Mouse (Mus musculus): Measurements from ENCODE around the gene Dennd2d. TPM values are rescaled to one million over a fixed set of nuclear protein-coding genes. Genes with fewer than 3 reads are reported as not detected.

Dennd2d gene
- polyA plus RNA-seq, 1 experiment from 2014 or later = 0.80 TPM

DNA sequence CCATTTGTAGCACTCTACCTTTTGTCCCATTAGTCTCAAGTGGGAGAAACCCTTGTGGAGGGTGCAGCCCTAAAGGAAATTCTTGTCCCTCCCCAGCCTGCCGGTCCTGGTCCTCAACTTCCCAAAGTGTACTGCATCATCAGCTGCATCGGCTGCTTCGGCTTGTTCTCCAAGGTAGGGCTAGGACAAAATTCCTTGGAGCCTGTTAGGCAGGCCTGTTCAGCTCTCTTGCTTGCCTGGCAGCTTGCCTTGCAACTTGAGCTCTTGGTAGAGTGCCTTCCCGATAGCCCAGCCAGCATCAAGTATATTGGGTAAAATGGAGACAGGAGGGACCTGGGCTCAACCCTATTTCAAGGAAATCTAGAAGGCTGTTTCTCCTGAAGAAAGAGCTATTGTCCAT is 8.0 kb downstream of the Dennd2d start:
- H3K9me3 ChIP-seq (replicated peaks; ENCODE audit: control insufficient read depth, low read length) = no peaks in the 10 kb centered on the region
- 81% methylated on average over 4 of the region's 4 CpGs for WGBS
- no peak for ATAC-seq (replicated peaks; ENCODE audit: insufficient number of reproducible peaks, low FRiP score, low TSS enrichment, low read depth)

DNA sequence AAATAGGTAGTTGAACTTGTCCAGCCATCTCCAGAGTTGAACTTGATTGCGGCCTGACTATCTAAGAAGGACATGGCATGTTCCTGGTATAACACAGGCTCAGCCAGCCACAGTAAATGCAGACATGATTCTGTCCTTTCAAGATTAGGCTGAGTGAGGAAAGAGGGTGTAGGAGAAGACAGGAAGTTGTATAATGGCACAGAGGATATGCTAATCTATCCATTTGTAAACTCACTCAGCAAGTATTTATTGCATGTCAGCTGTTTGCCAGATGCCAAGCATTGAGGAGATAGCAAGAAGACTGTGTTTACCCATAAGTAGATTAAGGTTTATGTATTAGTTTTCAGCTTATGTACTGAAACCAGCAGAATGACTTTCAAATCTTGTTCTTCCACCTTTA is 10.5 kb downstream of the Dennd2d start:
- Histone ChIP-seq H3K27me3 (ENCODE audit: control insufficient read depth, insufficient read depth, low read length) (no peaks in the 10 kb centered on the region), H3K36me3 (replicated peaks; ENCODE audit: control insufficient read depth, insufficient read depth, low read depth, low read length) (no peaks in the 10 kb centered on the region), H3K9ac (replicated peaks; ENCODE audit: low read length) (no peak overlapping the region), H3K4me3 (ENCODE audit: low read depth, low read length) (no peak overlapping the region), H3K4me2 (ENCODE audit: low read depth, low read length) (no peak overlapping the region), H3K4me1 (ENCODE audit: control insufficient read depth, insufficient read depth, low read length) (no peaks in the 10 kb centered on the region), H3K27ac (replicated peaks; ENCODE audit: low read depth, low read length) (no peak overlapping the region), H3K9me3 (replicated peaks; ENCODE audit: control insufficient read depth, low read length) (no peaks in the 10 kb centered on the region)
- ATAC-seq (replicated peaks; ENCODE audit: insufficient number of reproducible peaks, low FRiP score, low TSS enrichment, low read depth) (no peak), DNase-seq (ENCODE audit: low spot score) (no peak)
- WGBS = 82% methylated on average over 1 of the region's 1 CpGs

More for the DNA sequence above, 8.0 kb downstream of the Dennd2d start:
- Histone ChIP-seq H3K36me3 (replicated peaks; ENCODE audit: control insufficient read depth, insufficient read depth, low read depth, low read length) (no peaks in the 10 kb centered on the region), H3K27ac (replicated peaks; ENCODE audit: low read depth, low read length) (no peak overlapping the region), H3K27me3 (ENCODE audit: control insufficient read depth, insufficient read depth, low read length) (no peaks in the 10 kb centered on the region), H3K4me3 (ENCODE audit: low read depth, low read length) (no peak overlapping the region), H3K4me2 (ENCODE audit: low read depth, low read length) (no peak overlapping the region), H3K9ac (replicated peaks; ENCODE audit: low read length) (no peak overlapping the region), H3K4me1 (ENCODE audit: control insufficient read depth, insufficient read depth, low read length) (no peaks in the 10 kb centered on the region)
- no peak for DNase-seq (ENCODE audit: low spot score)

DNA sequence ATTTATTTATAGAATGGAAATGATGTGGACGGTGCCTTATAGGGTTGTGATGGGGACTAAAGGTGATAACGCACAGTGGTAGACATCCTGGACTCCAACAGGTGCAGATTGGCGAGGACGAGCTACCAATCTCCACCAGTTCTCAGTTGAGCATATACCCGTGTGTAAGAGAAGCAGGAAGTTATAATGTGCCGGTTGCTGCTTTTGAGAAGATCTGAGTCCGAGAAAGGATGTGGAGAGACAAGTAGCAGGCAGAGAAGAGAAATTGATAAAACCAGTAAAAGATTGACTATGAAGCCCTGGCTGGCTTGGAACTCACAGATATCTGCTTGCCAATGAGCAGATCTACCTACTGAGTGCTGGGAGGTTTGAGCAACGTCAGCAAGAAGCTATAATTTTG is 11.0 kb downstream of the Dennd2d start:
- H3K36me3 ChIP-seq (replicated peaks; ENCODE audit: control insufficient read depth, insufficient read depth, low read depth, low read length) = no peaks in the 10 kb centered on the region
- no peak overlapping the region for H3K27ac ChIP-seq (replicated peaks; ENCODE audit: low read depth, low read length)
- no peaks in the 10 kb centered on the region for H3K9me3 ChIP-seq (replicated peaks; ENCODE audit: control insufficient read depth, low read length)
- DNase-seq (ENCODE audit: low spot score) = no peak
- WGBS = 90% methylated on average over 8 of the region's 8 CpGs
- H3K27me3 ChIP-seq (ENCODE audit: control insufficient read depth, insufficient read depth, low read length) = no peaks in the 10 kb centered on the region
- ATAC-seq (replicated peaks; ENCODE audit: insufficient number of reproducible peaks, low FRiP score, low TSS enrichment, low read depth) = no peak
- no peak overlapping the region for H3K4me2 ChIP-seq (ENCODE audit: low read depth, low read length)
- H3K9ac ChIP-seq (replicated peaks; ENCODE audit: low read length) = no peak overlapping the region
- no peak overlapping the region for H3K4me3 ChIP-seq (ENCODE audit: low read depth, low read length)
- H3K4me1 ChIP-seq (ENCODE audit: control insufficient read depth, insufficient read depth, low read length) = no peaks in the 10 kb centered on the region

DNA sequence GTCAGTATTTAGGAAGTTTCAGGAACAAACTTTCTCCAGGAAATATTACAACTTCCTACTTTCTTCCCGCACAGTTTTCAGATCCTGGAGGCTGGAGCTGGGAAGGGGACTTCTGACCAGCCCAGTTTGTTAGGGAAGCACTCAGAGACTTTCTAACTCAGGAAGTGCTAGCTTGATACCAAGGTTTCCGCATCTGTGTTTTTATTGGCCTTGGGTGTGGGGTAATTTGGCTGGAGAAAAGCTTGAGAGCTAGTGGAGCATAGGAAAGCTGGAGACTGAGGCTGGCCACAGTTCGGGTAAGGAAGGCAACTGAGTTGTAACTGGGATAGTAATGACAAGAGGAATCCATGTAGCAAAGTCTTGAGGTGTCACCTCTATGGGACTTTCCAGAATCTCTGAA is 11.7 kb downstream of the Dennd2d start:
- no peak for ATAC-seq (replicated peaks; ENCODE audit: insufficient number of reproducible peaks, low FRiP score, low TSS enrichment, low read depth)

DNA sequence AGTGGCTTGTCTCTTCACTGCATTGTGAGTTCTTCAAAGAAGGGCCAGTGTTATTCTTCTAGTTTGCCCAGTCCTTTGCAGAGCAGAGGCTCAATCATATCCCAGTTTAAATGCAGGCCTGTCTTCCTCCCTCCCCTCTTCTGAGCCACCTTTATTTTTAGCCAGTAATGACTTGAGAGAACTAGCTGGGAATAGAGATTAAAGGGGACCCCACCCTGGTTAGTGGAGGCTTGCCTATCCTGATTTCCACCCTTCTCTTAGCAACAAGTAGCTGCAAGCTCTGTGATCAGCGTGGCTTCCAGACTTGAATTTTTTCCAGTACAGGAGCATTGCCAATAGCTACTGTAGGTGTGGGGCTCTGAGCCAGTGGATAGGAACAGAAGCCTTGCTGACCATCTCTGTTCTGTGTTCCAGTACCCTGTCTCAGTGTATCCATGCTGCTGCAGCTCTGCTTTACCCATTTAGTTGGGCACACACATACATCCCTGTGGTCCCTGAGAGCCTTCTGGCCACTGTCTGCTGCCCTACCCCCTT is 12.3 kb downstream of the Dennd2d start:
- H3K9ac ChIP-seq (replicated peaks; ENCODE audit: low read length) = no peak overlapping the region
- no peaks in the 10 kb centered on the region for H3K36me3 ChIP-seq (replicated peaks; ENCODE audit: control insufficient read depth, insufficient read depth, low read depth, low read length)
- 71% methylated on average over 1 of the region's 1 CpGs for WGBS
- no peaks in the 10 kb centered on the region for H3K4me1 ChIP-seq (ENCODE audit: control insufficient read depth, insufficient read depth, low read length)
- H3K27me3 ChIP-seq (ENCODE audit: control insufficient read depth, insufficient read depth, low read length) = no peaks in the 10 kb centered on the region
- ATAC-seq (replicated peaks; ENCODE audit: insufficient number of reproducible peaks, low FRiP score, low TSS enrichment, low read depth) (no peak), DNase-seq (ENCODE audit: low spot score) (no peak)
- H3K9me3 ChIP-seq (replicated peaks; ENCODE audit: control insufficient read depth, low read length) = no peaks in the 10 kb centered on the region
- H3K4me3 ChIP-seq (ENCODE audit: low read depth, low read length) = no peak overlapping the region
- H3K4me2 ChIP-seq (ENCODE audit: low read depth, low read length) = no peak overlapping the region
- H3K27ac ChIP-seq (replicated peaks; ENCODE audit: low read depth, low read length) = no peak overlapping the region

More for the DNA sequence above, 11.7 kb downstream of the Dennd2d start:
- Histone ChIP-seq H3K27me3 (ENCODE audit: control insufficient read depth, insufficient read depth, low read length) (no peaks in the 10 kb centered on the region), H3K4me1 (ENCODE audit: control insufficient read depth, insufficient read depth, low read length) (no peaks in the 10 kb centered on the region), H3K9me3 (replicated peaks; ENCODE audit: control insufficient read depth, low read length) (no peaks in the 10 kb centered on the region), H3K9ac (replicated peaks; ENCODE audit: low read length) (no peak overlapping the region), H3K27ac (replicated peaks; ENCODE audit: low read depth, low read length) (no peak overlapping the region), H3K4me3 (ENCODE audit: low read depth, low read length) (no peak overlapping the region), H3K36me3 (replicated peaks; ENCODE audit: control insufficient read depth, insufficient read depth, low read depth, low read length) (no peaks in the 10 kb centered on the region), H3K4me2 (ENCODE audit: low read depth, low read length) (no peak overlapping the region)
- DNase-seq (ENCODE audit: low spot score) = no peak
- WGBS = 75% methylated on average over 3 of the region's 3 CpGs

DNA sequence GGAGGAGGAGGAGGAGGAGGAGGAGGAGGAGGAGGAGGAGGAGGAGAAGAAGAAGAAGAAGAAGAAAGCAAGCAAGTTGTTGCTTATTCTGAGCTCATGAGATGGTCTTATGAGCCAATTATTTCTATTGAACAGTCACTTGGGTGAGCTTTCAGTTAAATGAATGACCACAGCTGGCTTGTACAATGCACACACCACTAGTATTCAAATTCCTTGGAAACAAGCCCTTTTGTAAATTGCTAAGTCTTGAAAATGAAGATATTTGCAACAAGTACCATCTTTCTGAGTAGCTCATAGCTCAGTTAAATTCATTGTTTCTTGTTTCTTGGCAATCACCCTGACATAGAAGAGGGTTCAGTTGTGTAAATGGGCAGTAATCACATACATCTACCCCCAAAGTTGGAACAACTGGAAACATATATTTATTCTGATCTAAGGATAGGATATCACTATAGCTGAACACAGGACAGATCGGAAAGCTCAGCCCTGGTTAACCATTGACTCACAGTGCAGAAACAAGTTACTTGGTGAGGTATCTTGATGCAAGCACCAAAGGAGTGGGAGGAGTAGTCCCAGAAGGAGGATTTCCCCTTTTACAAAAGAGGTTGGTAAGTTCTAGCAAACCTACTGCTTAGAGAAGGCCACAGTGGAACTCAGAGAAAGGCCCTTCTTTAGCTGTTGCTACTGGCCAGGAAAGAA is 13.3 kb downstream of the Dennd2d start:
- H3K4me2 ChIP-seq (ENCODE audit: low read depth, low read length) = no peak overlapping the region
- H3K27me3 ChIP-seq (ENCODE audit: control insufficient read depth, insufficient read depth, low read length) = no peaks in the 10 kb centered on the region
- no peak overlapping the region for H3K9ac ChIP-seq (replicated peaks; ENCODE audit: low read length)
- H3K4me1 ChIP-seq (ENCODE audit: control insufficient read depth, insufficient read depth, low read length) = no peaks in the 10 kb centered on the region
- H3K27ac ChIP-seq (replicated peaks; ENCODE audit: low read depth, low read length) = no peak overlapping the region
- DNase-seq (ENCODE audit: low spot score) (no peak), ATAC-seq (replicated peaks; ENCODE audit: insufficient number of reproducible peaks, low FRiP score, low TSS enrichment, low read depth) (no peak)
- no peak overlapping the region for H3K4me3 ChIP-seq (ENCODE audit: low read depth, low read length)
- no peaks in the 10 kb centered on the region for H3K36me3 ChIP-seq (replicated peaks; ENCODE audit: control insufficient read depth, insufficient read depth, low read depth, low read length)
- WGBS = 93% methylated on average over 1 of the region's 1 CpGs
- no peaks in the 10 kb centered on the region for H3K9me3 ChIP-seq (replicated peaks; ENCODE audit: control insufficient read depth, low read length)

DNA sequence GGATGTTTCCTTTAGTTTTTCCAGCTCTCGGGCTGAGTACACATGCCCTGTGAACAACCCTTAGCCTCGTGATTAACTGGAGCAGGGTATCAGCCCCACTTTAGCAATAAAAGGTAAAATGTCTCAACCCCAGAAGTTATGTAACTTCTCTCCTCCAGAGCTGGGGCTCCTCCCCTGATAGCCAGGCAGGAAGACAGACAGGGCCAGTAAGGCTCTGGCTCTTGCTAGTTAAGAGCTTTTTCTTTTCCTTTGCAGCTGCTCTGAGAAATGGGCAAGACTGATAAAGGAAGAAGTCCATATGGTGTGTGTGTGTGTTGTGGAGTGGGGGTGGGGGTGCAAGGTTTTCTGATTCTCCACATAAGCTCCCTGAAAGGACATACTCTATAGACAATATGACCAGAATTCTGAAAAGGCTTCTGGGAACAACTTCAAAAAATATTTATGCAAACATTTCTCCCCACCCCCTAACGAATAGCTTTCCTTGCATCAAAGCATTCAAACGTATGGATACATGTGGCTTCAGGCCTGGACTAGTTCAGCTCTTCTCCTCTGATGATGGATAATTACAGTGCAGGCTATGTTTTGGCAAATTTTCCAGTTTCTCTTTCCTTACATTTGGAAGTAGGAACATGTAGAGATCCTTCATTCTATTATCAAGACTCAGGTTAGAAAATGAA is 14.0 kb downstream of the Dennd2d start:
- Histone ChIP-seq H3K9me3 (replicated peaks; ENCODE audit: control insufficient read depth, low read length) (no peaks in the 10 kb centered on the region), H3K4me3 (ENCODE audit: low read depth, low read length) (no peak overlapping the region), H3K36me3 (replicated peaks; ENCODE audit: control insufficient read depth, insufficient read depth, low read depth, low read length) (no peaks in the 10 kb centered on the region), H3K4me1 (ENCODE audit: control insufficient read depth, insufficient read depth, low read length) (no peaks in the 10 kb centered on the region), H3K4me2 (ENCODE audit: low read depth, low read length) (no peak overlapping the region), H3K27ac (replicated peaks; ENCODE audit: low read depth, low read length) (no peak overlapping the region), H3K27me3 (ENCODE audit: control insufficient read depth, insufficient read depth, low read length) (no peaks in the 10 kb centered on the region), H3K9ac (replicated peaks; ENCODE audit: low read length) (no peak overlapping the region)
- WGBS = 71% methylated on average over 4 of the region's 4 CpGs
- ATAC-seq (replicated peaks; ENCODE audit: insufficient number of reproducible peaks, low FRiP score, low TSS enrichment, low read depth) = no peak
- no peak for DNase-seq (ENCODE audit: low spot score)

DNA sequence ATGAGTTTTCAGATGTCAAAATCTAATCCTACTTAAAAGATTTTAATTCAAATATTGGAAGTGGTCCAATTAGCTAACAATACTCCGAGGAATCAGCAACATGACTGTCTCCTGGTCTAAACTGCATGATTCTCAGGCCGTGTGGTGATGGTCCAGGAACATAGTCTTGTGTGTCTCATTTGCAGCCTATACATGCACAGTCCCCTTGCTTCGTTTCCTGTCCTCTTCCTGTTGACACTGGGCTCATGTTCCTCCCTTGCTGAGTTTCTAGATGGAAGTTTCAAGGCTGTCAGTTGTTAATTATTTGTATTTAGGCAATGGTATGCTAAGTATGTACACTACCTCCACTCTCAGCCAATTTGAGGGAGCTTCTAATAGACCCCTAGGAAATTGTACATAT is 14.8 kb downstream of the Dennd2d start:
- Histone ChIP-seq H3K9me3 (replicated peaks; ENCODE audit: control insufficient read depth, low read length) (no peaks in the 10 kb centered on the region), H3K27me3 (ENCODE audit: control insufficient read depth, insufficient read depth, low read length) (no peaks in the 10 kb centered on the region), H3K9ac (replicated peaks; ENCODE audit: low read length) (no peak overlapping the region), H3K4me1 (ENCODE audit: control insufficient read depth, insufficient read depth, low read length) (no peaks in the 10 kb centered on the region), H3K36me3 (replicated peaks; ENCODE audit: control insufficient read depth, insufficient read depth, low read depth, low read length) (no peaks in the 10 kb centered on the region), H3K4me2 (ENCODE audit: low read depth, low read length) (no peak overlapping the region), H3K27ac (replicated peaks; ENCODE audit: low read depth, low read length) (no peak overlapping the region), H3K4me3 (ENCODE audit: low read depth, low read length) (no peak overlapping the region)
- DNase-seq (ENCODE audit: low spot score) (no peak), ATAC-seq (replicated peaks; ENCODE audit: insufficient number of reproducible peaks, low FRiP score, low TSS enrichment, low read depth) (no peak)
- WGBS = 76% methylated on average over 3 of the region's 3 CpGs
